Mouse (Mus musculus): ENCODE data around the gene Tbc1d10c. TPM values are rescaled to one million over a fixed set of nuclear protein-coding genes. Genes with fewer than 3 reads are reported as not detected.

Gene Tbc1d10c
- total RNA-seq (2021): 1 to 10 TPM; 1.6 to 2.1 TPM
- long read RNA-seq, partial matches to known transcripts: 1 of 2 reads
- long read RNA-seq, other reads (novel, unspliced or antisense): 1 of 2 reads

DNA sequence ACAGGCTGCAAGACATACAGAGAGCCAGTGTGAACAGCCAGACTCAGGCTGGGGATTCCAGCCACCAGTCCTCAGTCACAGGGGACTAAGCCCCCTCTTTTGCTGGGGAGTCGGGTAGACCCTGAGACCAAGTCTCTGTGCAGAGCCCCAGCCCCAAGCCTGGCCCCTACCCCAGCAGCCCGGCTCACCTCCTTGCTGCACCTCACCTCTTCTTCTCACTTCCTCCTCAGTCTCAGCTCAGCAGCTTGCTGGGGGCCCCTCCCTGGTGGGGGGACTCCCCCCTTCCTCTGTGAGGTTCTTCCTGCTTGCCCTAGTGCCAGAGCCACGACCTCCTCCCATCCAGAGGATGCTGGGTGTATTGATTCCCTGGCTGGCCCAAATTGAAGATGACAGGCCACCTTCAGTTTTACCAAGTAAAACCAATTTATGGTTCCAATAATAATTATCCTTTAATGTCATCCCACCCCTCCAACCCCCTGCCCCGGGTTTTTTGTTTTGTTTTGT, at the start of gene Tbc1d10c:
Gene Tbc1d10c (minus strand): TSS at position 454 of the 504 bp plus-strand sequence.
- peak in 1 of 2 experiments; percentile 19 for DNase-seq (ENCODE audit: low spot score in 2 of 2)

DNA sequence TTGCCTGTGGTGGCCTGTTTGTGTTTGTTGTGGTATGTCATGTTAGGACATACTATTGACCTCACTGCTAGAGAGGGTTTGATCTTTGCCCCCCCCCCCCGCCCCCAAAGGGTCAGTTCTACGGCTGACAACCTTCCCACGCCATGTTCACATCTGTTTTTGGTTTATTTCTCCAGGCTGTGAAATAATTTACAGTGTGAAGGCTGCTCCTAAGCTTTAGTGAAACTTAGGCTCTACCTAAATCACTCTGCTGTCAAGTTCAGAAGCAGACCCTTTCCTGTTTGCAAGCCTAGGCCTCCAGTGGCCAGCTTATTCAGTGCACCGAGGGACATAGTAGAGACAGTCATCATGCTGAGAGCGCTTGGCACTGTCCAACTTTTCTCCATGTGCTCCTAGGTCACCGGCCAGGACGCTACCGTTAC, 49.2 kb upstream of the Tbc1d10c start:
- DNase-seq (ENCODE audit: low spot score in 2 of 2): no peak

DNA sequence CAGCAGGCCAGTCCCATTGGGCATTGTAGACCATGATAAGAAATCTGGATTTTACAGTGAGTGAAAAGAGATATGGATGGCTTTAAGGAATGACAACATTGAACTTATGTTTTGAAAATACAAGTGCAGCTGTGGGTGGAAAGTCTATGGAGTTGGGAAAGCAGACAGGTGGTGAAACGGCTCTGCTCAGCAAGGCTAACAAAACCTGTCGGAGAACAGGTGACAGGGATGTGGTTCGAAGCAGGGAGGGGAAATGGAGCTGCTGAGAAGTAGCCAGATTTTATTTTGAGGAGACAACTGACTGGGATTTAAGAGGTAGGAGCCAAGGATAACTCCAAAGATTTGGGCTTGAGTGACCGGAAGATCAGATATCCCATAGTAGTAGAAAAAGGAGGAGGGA, 43.5 kb upstream of the Tbc1d10c start:
- no peak for DNase-seq (ENCODE audit: low spot score in 2 of 2)

DNA sequence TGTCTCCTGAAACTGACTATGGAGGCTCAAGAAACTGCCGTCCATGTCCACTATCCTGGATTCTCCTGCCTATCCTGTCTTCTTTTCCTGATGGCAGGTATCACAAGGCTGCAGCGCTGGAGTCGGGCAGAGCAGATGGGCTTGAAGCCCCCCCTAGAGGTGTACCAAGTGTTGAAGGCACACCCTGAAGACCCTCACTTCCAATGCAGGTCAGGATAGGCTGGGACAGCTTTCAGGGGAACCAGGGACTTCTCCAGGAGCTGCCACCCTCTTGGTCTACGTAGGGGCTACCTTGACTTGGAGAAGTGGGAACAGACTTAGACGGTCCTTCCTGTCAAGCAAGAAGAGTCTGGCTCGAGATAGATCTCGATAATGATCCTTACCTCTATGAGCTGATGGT, 41.6 kb upstream of the Tbc1d10c start:
- no peak for DNase-seq (ENCODE audit: low spot score in 2 of 2)

DNA sequence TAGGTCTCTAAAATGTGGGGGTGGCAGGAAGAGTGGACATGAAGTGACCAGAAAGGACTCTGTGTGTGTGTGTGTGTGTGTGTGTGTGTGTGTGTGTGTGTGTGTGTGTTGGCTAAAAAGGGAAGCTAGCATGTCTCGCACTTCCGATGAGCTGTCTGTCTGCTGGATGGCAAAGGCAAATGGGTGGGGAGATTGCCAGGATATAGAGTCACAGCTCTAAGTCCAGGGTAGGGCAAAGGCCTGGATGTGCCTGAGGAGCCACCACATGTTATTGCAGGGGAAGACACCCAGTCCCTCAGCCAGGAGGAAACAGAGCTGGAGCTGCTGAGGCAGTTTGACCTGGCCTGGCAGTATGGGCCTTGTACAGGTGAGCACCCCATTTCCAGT, 41.1 kb upstream of the Tbc1d10c start:
- DNase-seq (ENCODE audit: low spot score in 2 of 2): peak in 1 of 2 experiments; percentile 28

DNA sequence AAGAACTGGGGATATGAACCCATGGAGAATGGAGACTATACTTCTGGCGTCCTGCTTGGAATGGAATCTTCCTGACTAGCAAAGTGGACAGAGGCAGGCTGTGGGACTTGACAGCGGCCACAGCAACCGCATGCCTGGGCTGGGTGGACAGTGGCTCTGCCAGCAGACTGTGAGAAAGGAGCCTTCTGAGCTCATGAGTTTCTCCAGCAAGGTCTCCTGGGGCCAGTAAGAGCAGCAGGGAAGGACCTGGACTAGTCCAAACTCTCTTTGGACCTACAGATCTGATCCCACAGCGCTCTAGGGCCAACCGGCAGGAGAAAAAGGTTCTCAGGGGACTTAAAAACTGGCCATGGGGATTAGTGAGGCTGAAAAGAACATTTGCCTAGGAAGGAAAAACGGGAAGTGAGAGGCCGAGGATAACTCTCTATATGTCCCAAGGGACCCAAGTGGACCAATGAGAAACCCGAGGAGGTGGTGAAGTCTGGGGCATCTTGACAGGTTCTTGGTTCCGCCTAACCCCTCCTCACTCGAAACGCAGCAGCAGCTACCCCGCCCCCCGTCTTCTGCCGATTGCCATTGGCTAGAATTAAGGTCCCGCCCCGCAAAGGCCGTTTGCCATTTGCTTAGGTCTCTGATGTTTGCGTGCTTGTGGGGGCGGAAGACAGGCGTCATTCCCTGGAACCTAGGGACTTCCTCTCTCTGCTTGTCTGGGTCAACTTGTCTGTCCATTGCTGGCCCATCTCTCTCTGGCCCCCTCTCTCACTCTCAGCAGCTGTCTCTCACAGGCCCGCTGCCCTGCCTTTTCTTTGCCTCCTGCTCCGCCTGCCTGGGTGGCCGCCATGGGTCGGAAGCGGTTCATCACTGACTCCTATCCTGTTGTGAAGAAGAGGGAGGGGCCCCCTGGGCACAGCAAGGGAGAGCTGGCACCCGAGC, 40.4 kb upstream of the Tbc1d10c start, which contains the start of gene Pold4:
Gene Pold4 (plus strand): TSS at position 647 of the 933 bp plus-strand sequence.
- peak; percentile 95 to 96 for DNase-seq (ENCODE audit: low spot score in 2 of 2)

DNA sequence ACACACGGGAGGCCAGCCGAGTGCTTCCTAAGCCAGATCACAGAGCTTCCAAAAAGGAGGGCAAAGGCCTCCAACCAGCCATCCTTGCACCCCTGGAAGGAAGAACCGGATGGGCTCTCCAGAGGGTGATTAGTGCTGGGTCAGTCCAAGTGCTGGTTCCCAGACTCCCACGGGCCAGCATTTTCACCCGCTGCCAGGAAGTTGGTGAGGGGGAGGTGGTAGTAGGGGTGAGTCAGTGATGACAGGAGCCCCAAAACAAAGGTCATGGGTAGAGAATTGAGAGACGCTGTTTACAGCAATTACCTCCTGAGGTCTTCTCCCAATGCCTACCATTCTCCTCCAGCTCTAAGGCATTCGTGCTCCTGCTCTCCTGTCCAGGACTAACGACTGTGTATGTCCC, 39.3 kb upstream of the Tbc1d10c start:
- DNase-seq (ENCODE audit: low spot score in 2 of 2): no peak

DNA sequence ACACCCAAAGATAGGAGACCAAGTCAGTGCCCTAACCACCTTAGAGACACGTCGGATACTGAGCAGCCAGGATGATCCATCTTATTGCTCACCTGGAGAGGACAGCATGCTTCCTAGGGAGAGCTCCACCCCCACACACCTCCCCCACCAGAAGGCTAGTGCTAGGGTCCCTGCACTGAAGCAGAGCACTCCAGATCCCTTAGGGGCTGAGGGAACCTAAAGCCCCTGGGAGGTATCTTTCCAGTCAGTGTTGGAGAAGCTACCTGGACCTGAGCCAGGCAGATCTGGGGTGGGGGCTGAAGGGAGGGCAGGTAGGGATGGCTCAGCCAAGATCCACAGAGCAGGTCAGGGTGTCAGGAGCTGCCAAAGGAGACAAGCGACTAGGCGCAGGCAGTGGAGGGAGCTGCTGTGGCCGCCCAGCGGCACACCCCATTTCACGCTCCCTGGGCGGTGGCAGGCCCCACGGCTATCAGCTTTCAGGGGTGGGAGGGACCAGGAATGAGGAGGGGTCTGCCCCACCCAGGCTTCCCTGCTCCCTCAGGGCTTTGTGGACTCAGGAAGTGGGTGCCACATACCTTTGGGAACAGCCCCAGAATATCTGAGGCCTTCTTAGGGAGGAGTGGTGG, 38.5 kb upstream of the Tbc1d10c start:
- DNase-seq (ENCODE audit: low spot score in 2 of 2): no peak

DNA sequence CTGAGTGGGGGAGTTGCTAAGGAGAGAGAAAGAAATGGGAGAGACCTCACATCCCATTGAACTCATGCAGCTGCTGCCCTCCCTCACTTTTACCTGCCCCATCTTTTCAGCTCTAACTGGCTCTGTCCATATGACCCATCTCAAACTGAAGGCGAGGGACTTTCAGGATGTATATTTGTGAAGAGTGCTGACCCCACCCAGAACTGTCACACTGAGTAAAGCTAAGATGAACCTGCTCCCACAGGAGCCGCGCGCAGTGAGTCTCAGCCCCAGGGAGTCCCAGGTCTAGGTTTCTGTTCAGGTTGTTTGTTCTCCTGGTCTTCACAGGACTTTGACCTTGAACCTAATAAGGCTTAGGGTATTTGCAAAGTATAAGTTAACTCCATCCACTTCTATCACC, 37.8 kb upstream of the Tbc1d10c start:
- no peak for DNase-seq (ENCODE audit: low spot score in 2 of 2)

DNA sequence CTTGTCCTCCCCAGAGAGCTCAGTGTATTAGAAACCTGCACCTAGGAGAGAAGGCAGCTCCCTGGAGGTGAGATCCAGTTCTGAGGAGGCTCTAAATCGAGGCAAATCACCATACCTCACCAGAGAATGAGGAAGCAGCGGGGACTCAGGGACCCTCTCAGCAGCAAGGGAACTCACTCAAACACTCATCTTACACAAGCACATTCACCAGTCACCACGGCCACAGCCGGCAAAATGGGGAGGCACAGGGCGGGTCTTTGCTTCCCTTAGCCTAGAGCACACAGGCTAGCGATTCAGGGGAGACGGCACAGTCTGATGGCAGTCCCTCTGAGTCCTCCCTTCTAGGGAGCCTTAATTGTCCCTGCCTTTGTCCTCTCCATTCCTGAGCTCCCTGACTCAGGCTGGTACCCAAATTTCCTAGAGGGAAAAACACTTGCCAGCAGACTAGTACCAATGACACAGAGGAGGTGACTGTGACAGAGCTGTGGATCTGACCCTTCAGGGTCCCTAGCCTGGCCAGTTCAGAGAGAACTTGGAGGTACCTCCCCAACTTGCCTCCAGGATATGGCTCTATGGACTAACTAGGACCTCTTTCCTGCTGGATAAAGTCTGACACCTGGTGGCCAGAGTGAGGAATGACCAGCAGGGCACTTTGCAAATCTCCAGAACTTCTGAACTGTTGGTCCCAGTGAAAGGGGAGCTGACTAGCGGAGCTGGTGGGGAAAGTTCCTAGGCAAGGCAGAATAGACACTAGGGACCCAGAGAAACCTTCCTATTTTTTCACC, 37.0 kb upstream of the Tbc1d10c start:
- peak; percentile 79 for DNase-seq (ENCODE audit: low spot score in 2 of 2)

DNA sequence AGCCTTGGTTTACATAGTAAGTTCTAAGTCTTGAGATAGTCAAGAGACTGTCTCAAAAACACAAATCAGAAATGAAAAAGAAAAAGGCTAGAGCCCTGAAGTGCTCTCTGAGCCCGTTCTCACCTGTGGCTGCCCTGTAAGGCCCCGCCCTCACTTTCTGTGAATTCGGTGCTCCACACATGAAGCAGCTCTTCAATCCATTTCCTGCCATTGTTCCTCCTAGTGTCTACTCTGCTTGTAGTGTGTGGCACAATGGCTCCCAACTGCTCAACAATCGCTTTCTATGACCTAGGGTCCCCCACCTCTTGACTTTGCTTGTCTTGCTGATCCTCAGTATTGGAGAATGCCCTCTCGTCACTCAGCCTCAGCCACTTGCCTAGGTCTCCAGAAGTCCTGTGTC, 36.4 kb upstream of the Tbc1d10c start:
- DNase-seq (ENCODE audit: low spot score in 2 of 2): no peak

DNA sequence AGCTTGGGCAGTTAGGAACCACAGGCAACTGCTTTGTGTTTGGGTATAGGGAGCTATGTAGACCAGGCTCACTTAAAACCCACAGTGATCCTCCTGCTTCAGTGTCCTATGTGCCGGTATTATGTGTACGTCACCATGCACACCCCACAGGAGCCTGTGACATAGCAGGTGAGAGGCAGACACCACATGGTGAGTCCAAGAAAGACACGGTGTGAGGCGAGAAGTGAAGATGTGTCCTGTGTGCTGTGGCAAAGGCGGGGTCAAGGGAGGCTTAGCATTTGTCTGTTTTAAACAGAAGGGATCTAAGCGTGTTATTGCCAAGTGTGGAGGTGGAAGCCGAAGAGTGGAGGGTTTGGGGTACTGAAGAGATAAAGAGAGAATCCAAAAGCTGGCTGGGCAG, 35.7 kb upstream of the Tbc1d10c start:
- no peak for DNase-seq (ENCODE audit: low spot score in 2 of 2)

DNA sequence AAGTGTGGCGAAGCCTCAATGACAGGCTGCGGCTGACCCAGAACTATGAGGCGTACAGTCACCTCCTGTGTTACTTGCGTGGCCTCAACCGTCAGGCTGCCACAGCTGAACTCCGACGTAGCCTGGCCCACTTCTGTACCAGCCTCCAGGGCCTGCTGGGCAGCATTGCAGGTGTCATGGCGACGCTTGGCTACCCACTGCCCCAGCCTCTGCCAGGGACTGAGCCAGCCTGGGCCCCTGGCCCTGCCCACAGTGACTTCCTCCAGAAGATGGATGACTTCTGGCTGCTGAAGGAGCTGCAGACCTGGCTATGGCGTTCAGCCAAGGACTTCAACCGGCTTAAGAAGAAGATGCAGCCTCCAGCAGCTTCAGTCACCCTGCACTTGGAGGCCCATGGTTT, 31.1 kb upstream of the Tbc1d10c start:
- no peak for DNase-seq (ENCODE audit: low spot score in 2 of 2)

DNA sequence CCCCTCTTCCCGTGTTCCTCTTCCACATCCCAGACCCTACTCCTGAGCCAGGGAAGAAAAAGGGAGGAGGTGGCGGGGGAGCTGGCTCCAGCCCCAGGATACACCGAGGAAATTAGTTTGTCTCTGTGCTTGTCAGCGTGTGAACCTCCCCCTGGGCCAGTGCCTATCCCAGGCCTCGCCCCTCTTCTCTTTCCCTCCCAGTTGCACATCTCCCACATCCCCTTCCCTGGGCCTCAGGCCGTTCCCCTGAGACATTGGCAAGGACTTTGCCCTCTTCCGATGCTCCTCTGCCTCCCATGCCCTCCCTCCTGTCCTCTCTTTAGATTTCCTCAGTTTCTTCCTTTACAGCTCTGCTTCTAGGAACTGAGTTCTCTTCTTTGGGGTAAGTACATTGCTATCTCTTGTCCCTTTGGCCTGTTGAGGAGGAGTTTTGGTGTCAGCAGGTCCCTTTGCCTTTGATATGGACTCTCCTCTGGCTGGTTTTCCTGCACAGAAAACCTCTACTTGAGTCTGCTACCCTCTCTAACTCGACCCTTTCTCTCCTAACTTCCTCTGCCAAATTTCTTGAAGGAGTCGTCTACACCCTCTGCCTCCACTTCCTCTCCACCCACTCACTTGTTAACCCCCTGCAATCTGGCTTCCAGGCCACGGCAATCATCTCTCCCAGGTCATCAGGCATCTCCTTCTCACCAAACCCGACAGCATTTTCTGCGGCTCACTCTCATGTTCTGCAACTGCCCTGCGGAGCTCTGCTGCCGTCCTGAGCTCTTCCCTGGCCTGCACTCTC, 30.1 kb upstream of the Tbc1d10c start:
- no peak for DNase-seq (ENCODE audit: low spot score in 2 of 2)

DNA sequence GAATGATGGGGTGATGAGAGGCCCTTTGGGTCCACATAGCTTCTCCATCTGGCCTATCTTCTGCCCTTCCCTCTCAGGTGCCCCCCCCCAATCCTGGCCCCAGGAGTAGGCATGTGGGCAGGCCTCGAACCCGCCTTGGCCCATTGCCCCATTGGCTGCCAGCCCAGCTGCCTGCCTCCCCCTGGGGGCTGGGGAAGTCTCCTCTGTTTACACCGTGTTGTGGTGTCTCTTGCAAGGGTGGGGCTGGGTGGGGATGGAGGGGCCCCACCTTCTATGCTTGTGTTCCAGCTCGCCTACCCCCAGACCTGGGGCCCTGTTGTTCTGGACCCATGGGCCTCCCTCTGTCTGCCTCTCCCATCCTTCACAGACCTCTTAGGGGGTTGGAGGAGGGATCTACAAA, 29.3 kb upstream of the Tbc1d10c start:
- no peak for DNase-seq (ENCODE audit: low spot score in 2 of 2)

DNA sequence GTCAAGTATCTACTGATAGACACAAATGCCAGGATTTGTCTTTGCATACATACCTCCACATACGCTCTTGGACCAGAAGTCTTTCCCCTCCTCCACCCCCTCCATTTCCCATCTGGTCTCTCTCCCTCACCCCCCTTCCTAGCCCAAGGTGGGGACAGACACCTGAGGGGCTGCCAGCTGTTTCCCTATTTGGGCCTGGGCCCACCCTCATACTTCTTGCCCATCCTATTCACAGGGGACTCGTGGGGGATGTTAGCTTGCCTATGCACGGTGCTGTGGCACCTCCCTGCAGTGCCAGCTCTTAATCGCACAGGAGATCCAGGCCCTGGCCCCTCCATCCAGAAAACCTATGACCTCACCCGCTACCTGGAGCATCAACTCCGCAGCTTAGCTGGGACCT, 28.9 kb upstream of the Tbc1d10c start:
- no peak for DNase-seq (ENCODE audit: low spot score in 2 of 2)

DNA sequence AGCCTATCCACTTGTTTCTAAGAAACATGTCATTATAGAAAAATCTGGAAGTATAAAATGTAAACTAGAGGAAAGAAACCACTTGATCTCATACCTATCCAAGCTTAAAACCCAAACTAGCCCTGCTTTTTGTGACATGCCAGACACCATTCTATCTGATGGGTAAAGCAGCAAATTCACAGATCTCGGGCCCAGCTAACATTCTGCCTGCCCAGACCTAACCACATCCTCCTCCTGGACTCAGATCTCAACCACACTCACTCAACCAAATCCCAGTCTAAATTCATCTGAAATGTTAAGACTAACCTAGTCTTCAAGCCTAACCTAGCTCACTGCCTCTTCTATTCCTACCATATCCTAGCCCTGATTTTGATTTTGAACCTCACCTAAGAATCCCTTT, 27.7 kb upstream of the Tbc1d10c start:
- no peak for DNase-seq (ENCODE audit: low spot score in 2 of 2)

DNA sequence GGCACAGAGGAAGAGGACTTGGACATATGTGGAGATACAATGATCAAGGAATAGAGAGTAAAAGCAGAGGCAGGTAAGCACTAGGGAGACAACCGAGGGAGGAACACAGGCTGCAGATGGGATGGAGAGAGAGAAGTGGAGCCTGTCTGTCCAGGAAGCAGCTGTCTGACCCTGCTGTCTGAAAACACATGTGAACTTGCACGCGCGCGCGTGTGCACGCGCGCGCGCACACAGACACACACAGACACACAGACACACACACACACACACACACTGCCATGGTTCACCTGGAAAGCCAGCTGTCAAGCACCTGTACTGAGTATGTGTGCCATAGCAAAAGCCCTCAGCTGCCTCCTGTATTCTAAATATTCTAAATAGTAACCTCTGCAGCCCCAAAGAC, 27.2 kb upstream of the Tbc1d10c start:
- DNase-seq (ENCODE audit: low spot score in 2 of 2): no peak

DNA sequence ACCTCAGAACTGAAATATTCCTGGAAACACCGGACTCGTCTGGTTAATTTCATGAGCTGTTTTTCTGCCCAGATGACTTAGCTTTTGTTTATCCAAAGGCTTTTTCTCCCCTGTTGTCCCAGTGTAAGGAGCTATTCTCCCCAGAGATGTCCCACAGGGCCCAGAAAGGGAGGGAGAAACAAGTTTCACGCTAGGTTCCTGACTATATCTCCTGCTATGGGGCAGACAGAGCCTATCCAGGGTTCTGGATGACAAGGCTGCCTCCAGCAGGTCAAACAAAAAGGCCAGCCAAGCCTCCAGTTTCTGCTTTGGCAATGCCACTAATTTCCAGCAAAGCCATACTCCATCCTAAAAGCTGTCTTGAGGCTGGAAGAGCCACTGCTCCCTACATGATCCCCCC, 26.8 kb upstream of the Tbc1d10c start:
- DNase-seq (ENCODE audit: low spot score in 2 of 2): no peak

DNA sequence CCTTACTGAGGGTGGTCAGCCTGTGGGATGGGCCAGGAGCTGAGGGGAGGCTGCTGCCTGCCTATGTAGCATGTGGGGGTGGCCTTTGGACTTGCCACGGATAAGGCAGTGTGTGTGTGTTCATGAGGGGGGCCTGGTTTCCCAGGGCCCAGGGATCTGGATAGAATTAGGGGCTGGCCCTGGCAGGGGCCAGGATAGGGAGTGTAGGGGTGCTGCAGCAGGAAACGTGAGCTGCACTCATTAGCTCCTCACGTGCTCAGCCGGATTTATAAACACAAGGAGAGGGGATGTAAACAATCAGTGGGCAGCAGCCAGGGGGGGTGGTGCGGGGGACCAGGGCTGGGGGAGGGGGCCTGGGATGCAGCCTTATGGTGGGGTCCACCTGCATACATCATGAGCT, 26.1 kb upstream of the Tbc1d10c start:
- DNase-seq (ENCODE audit: low spot score in 2 of 2): no peak
